Mouse (Mus musculus) liver, embryonic 12.5 days (tissue): ENCODE data around the gene Vmn1r81. TPM values are rescaled to one million over a fixed set of nuclear protein-coding genes. Genes with fewer than 3 reads are reported as not detected.

Source experiments
- ATAC-seq: fragments of 200-750 bp; cut with Nextera tagmentation; 2 replicates; pipeline ENCODE4 v1.8.0; 2017; ENCODE audit warnings: moderate number of reproducible peaks, mild to moderate bottlenecking, moderate library complexity
- H3K27ac ChIP-seq: fragments of 300-500 bp; sonication (generic); 2 replicates; pipeline ENCODE4 v1.5.1; 2016; ENCODE audit warnings: mild to moderate bottlenecking
- H3K27me3 ChIP-seq: fragments of 300-500 bp; sonication (generic); replicated peaks from 2 replicates; pipeline ENCODE4 v1.6.1; 2016; ENCODE audit warnings: mild to moderate bottlenecking, moderate library complexity
- H3K36me3 ChIP-seq: fragments of 300-500 bp; sonication (generic); 2 replicates; pipeline ENCODE4 v1.6.1; 2016; ENCODE audit warnings: mild to moderate bottlenecking, moderate library complexity
- H3K4me1 ChIP-seq: fragments of 300-500 bp; sonication (generic); 2 replicates; pipeline ENCODE4 v1.6.1; 2016
- H3K4me2 ChIP-seq: fragments of 300-500 bp; sonication (generic); 2 replicates; pipeline ENCODE4 v1.6.1; 2016; ENCODE audit warnings: mild to moderate bottlenecking, moderate library complexity
- H3K4me3 ChIP-seq: fragments of 300-500 bp; sonication (generic); 2 replicates; pipeline ENCODE4 v1.5.1; 2016; ENCODE audit warnings: mild to moderate bottlenecking, moderate library complexity
- H3K9ac ChIP-seq: fragments of 300-500 bp; sonication (generic); 2 replicates; pipeline ENCODE4 v1.6.1; 2016; ENCODE audit warnings: mild to moderate bottlenecking, moderate library complexity
- H3K9me3 ChIP-seq: fragments of 300-500 bp; sonication (generic); replicated peaks from 2 replicates; pipeline ENCODE4 v1.6.1; 2016; ENCODE audit warnings: mild to moderate bottlenecking, moderate library complexity
- WGBS: fragments of 180-500 bp; shearing (Covaris S2); methylation state at CpG from one replicate; pipeline ENCODE4 v1.1.7; 2016; ENCODE audit not compliant: insufficient replicate concordance; 5-methylcytosine and 5-hydroxymethylcytosine counted together
- polyA plus RNA-seq: library from polyadenylated mRNA; unstranded; fragments of >200 nt; fragmentation: Nextera tagmentation; extraction: Ambion mirVana; gene quantifications from 2 replicates; pipeline ENCODE4 v1.2.1, GENCODE M21; 2016

Vmn1r81 gene
- not detected in 2 replicates for polyA plus RNA-seq

- no peak for ATAC-seq
- Histone ChIP-seq H3K27ac (no peak within 1 kb of the TSS), H3K4me3 (no peak within 1 kb of the TSS), H3K36me3 (no peaks in the 10 kb centered on the region), H3K4me2 (no peak within 1 kb of the TSS), H3K27me3 (no peaks in the 10 kb centered on the region), H3K4me1 (no peaks in the 10 kb centered on the region), H3K9ac (no peak within 1 kb of the TSS), H3K9me3 (no peaks in the 10 kb centered on the region)
- WGBS: 55% methylated on average over 1 of the region's 1 CpGs
These were observed at the start of gene Vmn1r81 for GRCm38 (mm10) chr7:12268169-12268568. TSS of gene Vmn1r81 (minus strand) at chr7:12268269.

- Histone ChIP-seq H3K4me2 (no peak within 1 kb of the TSS), H3K9me3 (0 out of 2 replicates have a peak, but pooled peaks cover 5% of the 10 kb centered on the region), H3K9ac (no peak within 1 kb of the TSS), H3K27me3 (no peaks in the 10 kb centered on the region), H3K36me3 (no peaks in the 10 kb centered on the region), H3K4me3 (no peak within 1 kb of the TSS), H3K27ac (no peak within 1 kb of the TSS), H3K4me1 (no peaks in the 10 kb centered on the region)
- WGBS: 28% methylated on average over 2 of the region's 2 CpGs
- ATAC-seq: no peak
These were observed 32.1 kb upstream of the Vmn1r81 start, which contains the start of gene Vmn1r82 for GRCm38 (mm10) chr7:12300130-12300529. TSS of gene Vmn1r82 (plus strand) at chr7:12300430.

DNA sequence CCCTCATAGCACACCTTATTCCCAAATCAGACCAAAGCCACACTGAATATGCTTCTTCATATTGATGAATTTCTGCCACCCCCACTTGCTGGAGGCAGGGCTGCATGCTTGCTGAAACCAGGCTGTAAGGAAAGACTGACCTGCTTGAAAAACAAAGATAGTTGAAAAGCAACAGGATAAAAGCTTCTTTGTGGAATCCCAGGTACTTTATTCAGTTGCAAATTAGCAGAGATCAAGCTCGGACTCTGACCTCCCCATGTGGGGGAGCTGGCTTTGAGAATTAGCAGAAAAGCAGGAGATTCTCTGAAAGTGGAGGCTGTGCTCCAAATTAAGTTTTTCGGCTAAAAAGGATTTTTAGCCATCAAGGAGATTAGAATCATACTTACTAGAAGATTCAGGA lies 63.9 kb downstream of the Vmn1r81 start:
- H3K4me1 ChIP-seq: no peaks in the 10 kb centered on the region
- 46% methylated on average over 2 of the region's 2 CpGs for WGBS
- no peak for ATAC-seq
- no peaks in the 10 kb centered on the region for H3K27me3 ChIP-seq
- H3K4me3 ChIP-seq: no peak overlapping the region
- 0 out of 2 replicates have a peak, but pooled peaks cover 7% of the 10 kb centered on the region for H3K9me3 ChIP-seq
- no peak overlapping the region for H3K9ac ChIP-seq
- no peak overlapping the region for H3K4me2 ChIP-seq
- no peaks in the 10 kb centered on the region for H3K36me3 ChIP-seq
- no peak overlapping the region for H3K27ac ChIP-seq

Other genes with a start within 250 kb of the Vmn1r81 start
- gene Vmn1r77, start 231.5 kb downstream of the Vmn1r81 start, polyA plus RNA-seq: not detected in 2 replicates
- not detected in 2 replicates for gene Vmn1r78, start 118.0 kb downstream of the Vmn1r81 start, polyA plus RNA-seq
- gene Vmn1r79, start 97.0 kb downstream of the Vmn1r81 start, polyA plus RNA-seq: not detected in 2 replicates
- gene Vmn1r80, start 79.0 kb downstream of the Vmn1r81 start, polyA plus RNA-seq: not detected in 2 replicates
- gene Vmn1r82, start 32.2 kb upstream of the Vmn1r81 start, polyA plus RNA-seq: not detected in 2 replicates
- gene Vmn1r83, start 61.2 kb upstream of the Vmn1r81 start, polyA plus RNA-seq: 0.04 TPM in 1 of 2 replicates, not detected in the other
- gene Vmn1r84, start 101.0 kb upstream of the Vmn1r81 start, polyA plus RNA-seq: not detected in 2 replicates
- 0.91 and 1.2 TPM in 2 replicates for gene Zfp551, start 154.5 kb upstream of the Vmn1r81 start, polyA plus RNA-seq
- gene Zfp606, start 210.0 kb upstream of the Vmn1r81 start, polyA plus RNA-seq: 5.7 and 5.9 TPM in 2 replicates
- gene 2900092C05Rik, start 244.2 kb upstream of the Vmn1r81 start, polyA plus RNA-seq: not detected in 2 replicates